Mouse (Mus musculus): Measurements from ENCODE around the gene Pkd1l1.

DNA sequence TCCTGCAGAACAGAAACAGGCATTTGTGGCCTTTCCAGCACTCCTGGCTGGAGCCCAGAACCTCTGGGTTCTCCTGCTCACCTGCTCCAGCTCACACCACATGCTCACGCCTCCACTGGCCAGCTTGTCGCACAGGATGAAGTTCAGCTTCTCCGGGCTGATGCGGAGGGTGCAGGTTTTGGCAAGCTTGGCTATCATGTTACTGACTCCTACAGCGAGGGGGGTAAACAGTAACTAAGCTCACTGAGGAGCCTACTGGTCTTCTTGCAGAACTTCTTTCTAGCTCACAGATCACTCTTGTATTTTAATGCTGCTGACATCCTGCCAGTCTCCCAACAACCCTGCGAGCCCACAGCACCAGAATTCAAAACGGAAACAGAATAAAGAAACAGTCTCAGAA is 37.4 kb upstream of the Pkd1l1 start:
- TF ChIP-seq POLR2A (IDR thresholded peaks at IDR 0.05; ENCODE audit: borderline replicate concordance, control insufficient read depth, low read depth, low read length) (no peak), CTCF (IDR thresholded peaks at IDR 0.05; ENCODE audit: control insufficient read depth, insufficient read depth, low read length) (no peak)

Measured in bone marrow, adult 2 months (tissue).